ENCODE assay signal across 20 mouse cellular contexts in the genomic region with DNA sequence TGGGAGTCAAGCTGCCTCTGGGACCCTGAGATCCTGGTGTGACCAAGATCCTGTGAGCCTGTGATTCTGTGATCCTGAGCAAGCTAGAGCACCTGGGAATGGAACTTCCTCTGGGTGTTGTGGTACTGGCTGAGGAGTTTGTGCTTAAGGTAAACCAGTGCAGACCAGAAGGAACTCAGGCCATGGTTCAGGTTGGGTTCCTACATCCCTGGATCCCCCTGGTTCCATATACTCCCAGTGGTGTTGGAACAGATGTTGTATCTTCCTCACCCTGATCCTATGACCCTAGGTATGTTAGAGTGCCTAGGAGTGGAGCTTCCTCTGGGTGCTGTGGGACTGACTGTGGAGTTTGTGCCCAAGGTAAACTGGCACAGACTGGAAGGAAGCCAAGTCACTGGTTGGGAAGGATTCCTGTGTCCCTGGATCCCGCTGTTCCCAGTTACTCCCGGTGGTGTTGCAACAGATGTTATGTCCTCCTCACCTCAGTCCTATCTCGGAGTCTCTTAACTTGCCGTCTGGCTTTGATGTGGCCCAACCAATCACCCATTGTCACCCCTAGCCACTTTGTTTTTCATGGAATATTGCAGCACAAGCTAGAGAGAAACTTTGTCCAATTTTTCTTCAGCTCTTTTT. TPM values are rescaled to one million over a fixed set of nuclear protein-coding genes. Genes with fewer than 3 reads are reported as not detected.
DNase-seq lines count a peak whose midpoint lies in the region; ATAC-seq and TF ChIP-seq lines count a peak whose summit lies in the region.
"Had no signal": no experiment of that assay in that cellular context is flagged by ENCODE, and none has a peak within 500 bp of the region (broad histone marks: within the 10 kb centered on the region; RNA-seq: fewer than 3 reads in every experiment).

No protein-coding gene starts in this region.

- no peak overlapping the region for H3K27ac ChIP-seq in forebrain, embryonic 10.5 days
- no peak overlapping the region for H3K27ac ChIP-seq in forebrain, embryonic 13.5 days
- no peak overlapping the region for H3K27ac ChIP-seq in liver, postnatal 0 days (ENCODE audit: low read depth)
- H3K27ac ChIP-seq in liver, embryonic 12.5 days, result no peak overlapping the region
- no peak overlapping the region for H3K27ac ChIP-seq in intestine, embryonic 15.5 days
- H3K27ac ChIP-seq: embryonic facial prominence, embryonic 13.5 days; gastrocnemius, adult 2 months; heart, embryonic 15.5 days; hindbrain, embryonic 10.5 days; hindbrain, embryonic 15.5 days had no signal

- H3K9me3 ChIP-seq in forebrain, embryonic 10.5 days, result peaks cover 12% of the 10 kb centered on the region
- H3K9me3 ChIP-seq in forebrain, embryonic 13.5 days (replicated peaks), result peaks cover 4% of the 10 kb centered on the region
- H3K9me3 ChIP-seq in liver, postnatal 0 days (ENCODE audit: low read length), result peaks cover under 1% of the 10 kb centered on the region
- peaks cover 7% of the 10 kb centered on the region for H3K9me3 ChIP-seq in liver, embryonic 12.5 days (replicated peaks)
- peaks cover 5% of the 10 kb centered on the region; the same call in 1 of the 2 replicates for H3K9me3 ChIP-seq in intestine, embryonic 15.5 days

- H3K4me2 ChIP-seq in forebrain, embryonic 13.5 days, result no peak overlapping the region
- no peak overlapping the region for H3K4me2 ChIP-seq in liver, postnatal 0 days (ENCODE audit: low read depth, low read length)
- H3K4me2 ChIP-seq in liver, embryonic 12.5 days, result no peak overlapping the region
- no peak overlapping the region for H3K4me2 ChIP-seq in intestine, embryonic 15.5 days (replicated peaks)
- H3K4me2 ChIP-seq: embryonic facial prominence, embryonic 13.5 days; heart, embryonic 11.5 days; heart, embryonic 15.5 days; hindbrain, embryonic 15.5 days had no signal

- H3K4me1 ChIP-seq in forebrain, embryonic 10.5 days, result no peaks in the 10 kb centered on the region
- no peaks in the 10 kb centered on the region for H3K4me1 ChIP-seq in forebrain, embryonic 13.5 days
- H3K4me1 ChIP-seq in liver, postnatal 0 days (ENCODE audit: insufficient read depth), result no peaks in the 10 kb centered on the region
- no peaks in the 10 kb centered on the region for H3K4me1 ChIP-seq in liver, embryonic 12.5 days
- H3K4me1 ChIP-seq in intestine, embryonic 15.5 days (replicated peaks), result no peaks in the 10 kb centered on the region
- H3K4me1 ChIP-seq: embryonic facial prominence, embryonic 13.5 days; heart, embryonic 15.5 days; hindbrain, embryonic 10.5 days; hindbrain, embryonic 15.5 days had no signal

- no peak for TF ChIP-seq CTCF in liver, postnatal 0 days (IDR thresholded peaks at IDR 0.05; ENCODE audit: low read depth)

- H3K4me3 ChIP-seq in forebrain, embryonic 10.5 days, result no peak overlapping the region
- no peak overlapping the region for H3K4me3 ChIP-seq in forebrain, embryonic 13.5 days
- no peak overlapping the region for H3K4me3 ChIP-seq in liver, postnatal 0 days (ENCODE audit: low read depth, low read length)
- H3K4me3 ChIP-seq in liver, embryonic 12.5 days, result no peak overlapping the region
- H3K4me3 ChIP-seq in intestine, embryonic 15.5 days (replicated peaks), result no peak overlapping the region
- H3K4me3 ChIP-seq: embryonic facial prominence, embryonic 13.5 days; gastrocnemius, adult 2 months; heart, embryonic 15.5 days; hindbrain, embryonic 10.5 days; hindbrain, embryonic 15.5 days had no signal

- no peaks in the 10 kb centered on the region for H3K27me3 ChIP-seq in forebrain, embryonic 10.5 days (ENCODE audit: poor library complexity, severe bottlenecking)
- no peaks in the 10 kb centered on the region for H3K27me3 ChIP-seq in forebrain, embryonic 13.5 days
- H3K27me3 ChIP-seq in liver, postnatal 0 days (ENCODE audit: insufficient read depth, low read length), result no peaks in the 10 kb centered on the region
- H3K27me3 ChIP-seq in liver, embryonic 12.5 days (replicated peaks), result peaks cover 5% of the 10 kb centered on the region; the same call in 1 of the 2 replicates
- no peaks in the 10 kb centered on the region for H3K27me3 ChIP-seq in intestine, embryonic 15.5 days (replicated peaks)
- H3K27me3 ChIP-seq: embryonic facial prominence, embryonic 13.5 days; heart, embryonic 15.5 days; hindbrain, embryonic 15.5 days; Patski had no signal

- TF ChIP-seq EP300 in liver, postnatal 0 days (IDR thresholded peaks at IDR 0.05; ENCODE audit: low read depth), result no peak

- 86% methylated on average over 4 of the region's 4 CpGs for WGBS in forebrain, embryonic 10.5 days
- 91% methylated on average over 4 of the region's 4 CpGs for WGBS in forebrain, embryonic 13.5 days
- WGBS in liver, postnatal 0 days (ENCODE audit: insufficient replicate concordance), result 80% methylated on average over 4 of the region's 4 CpGs
- WGBS in liver, embryonic 12.5 days (ENCODE audit: insufficient replicate concordance), result 64% methylated on average over 4 of the region's 4 CpGs
- WGBS in intestine, embryonic 15.5 days, result 87% methylated on average over 4 of the region's 4 CpGs

- no peak for ATAC-seq in forebrain, embryonic 13.5 days
- ATAC-seq in liver, postnatal 0 days, result no peak
- ATAC-seq in liver, embryonic 12.5 days, result no peak
- no peak for ATAC-seq in intestine, embryonic 15.5 days
- ATAC-seq: activated CD4-positive, CD25-positive, alpha-beta regulatory T cell, adult 4 months; forebrain, embryonic 14.5 days; Patski had no signal

- H3K9ac ChIP-seq in forebrain, embryonic 13.5 days, result no peak overlapping the region
- no peak overlapping the region for H3K9ac ChIP-seq in liver, postnatal 0 days (replicated peaks)
- H3K9ac ChIP-seq in liver, embryonic 12.5 days, result no peak overlapping the region
- no peak overlapping the region for H3K9ac ChIP-seq in intestine, embryonic 15.5 days
- H3K9ac ChIP-seq: embryonic facial prominence, embryonic 13.5 days; heart, embryonic 15.5 days; hindbrain, embryonic 15.5 days had no signal

- DNase-seq in forebrain, embryonic 10.5 days (ENCODE audit: extremely low spot score, low spot score), result peak; percentile 10
- peak; percentile 8 for DNase-seq in liver, postnatal 0 days
- DNase-seq in urinary bladder, adult 2 months (ENCODE audit: low spot score), result peak; percentile 3
- DNase-seq in urinary bladder, postnatal 4 days (ENCODE audit: low spot score in 2 of 2), result no peak
- DNase-seq: cerebellum, adult 11-12 months; cerebellum, adult 9-10 months; cerebellum, postnatal 25 days; gastrocnemius, adult 2 months; gastrocnemius, postnatal 25 days had no signal

- no peaks in the 10 kb centered on the region for H3K36me3 ChIP-seq in forebrain, embryonic 10.5 days (replicated peaks)
- no peaks in the 10 kb centered on the region for H3K36me3 ChIP-seq in forebrain, embryonic 13.5 days (ENCODE audit: poor library complexity, severe bottlenecking)
- no peaks in the 10 kb centered on the region for H3K36me3 ChIP-seq in liver, postnatal 0 days (replicated peaks; ENCODE audit: insufficient read depth, low read length)
- no peaks in the 10 kb centered on the region for H3K36me3 ChIP-seq in liver, embryonic 12.5 days
- no peaks in the 10 kb centered on the region for H3K36me3 ChIP-seq in intestine, embryonic 15.5 days
- H3K36me3 ChIP-seq: embryonic facial prominence, embryonic 13.5 days; heart, embryonic 15.5 days; hindbrain, embryonic 10.5 days; hindbrain, embryonic 15.5 days had no signal

RNA-seq across cellular contexts. Expression of gene Npr2, which starts 11.5 kb away (rescaled TPM):
- 5.4 and 6.2 TPM in 2 replicates for polyA plus RNA-seq in forebrain, embryonic 10.5 days (2016; fragmentation: Nextera tagmentation; extraction: Ambion mirVana)
- polyA plus RNA-seq in forebrain, embryonic 13.5 days (2015; fragmentation: Nextera tagmentation; extraction: Ambion mirVana), result 9.1 and 10.7 TPM in 2 replicates
- 0.54 and 0.82 TPM in 2 replicates for polyA plus RNA-seq in liver, postnatal 0 days (2015; fragmentation: Nextera tagmentation; extraction: Ambion mirVana)
- polyA plus RNA-seq in liver, embryonic 12.5 days (2016; fragmentation: Nextera tagmentation; extraction: Ambion mirVana), result 1.5 and 2.1 TPM in 2 replicates
- polyA plus RNA-seq in urinary bladder, adult 2 months (2012; rRNA removed), result 54.7 and 69.7 TPM in 2 replicates
- 6.9 and 8.0 TPM in 2 replicates for polyA plus RNA-seq in intestine, embryonic 15.5 days (2015; fragmentation: Nextera tagmentation; extraction: Ambion mirVana)
- polyA plus RNA-seq: activated CD4-positive, CD25-positive, alpha-beta regulatory T cell, adult 4 months had no signal

RNA-seq across cellular contexts. Expression of gene Spag8, which starts 33.1 kb away (rescaled TPM):
- 1.9 and 2.9 TPM in 2 replicates for polyA plus RNA-seq in forebrain, embryonic 10.5 days (2016; fragmentation: Nextera tagmentation; extraction: Ambion mirVana)
- polyA plus RNA-seq in forebrain, embryonic 13.5 days (2015; fragmentation: Nextera tagmentation; extraction: Ambion mirVana), result 3.9 and 6.8 TPM in 2 replicates
- not detected in 2 replicates for polyA plus RNA-seq in liver, postnatal 0 days (2015; fragmentation: Nextera tagmentation; extraction: Ambion mirVana)
- 0.20 and 0.36 TPM in 2 replicates for polyA plus RNA-seq in liver, embryonic 12.5 days (2016; fragmentation: Nextera tagmentation; extraction: Ambion mirVana)
- 1.0 and 1.3 TPM in 2 replicates for polyA plus RNA-seq in urinary bladder, adult 2 months (2012; rRNA removed)
- 0.46 and 1.0 TPM in 2 replicates for polyA plus RNA-seq in intestine, embryonic 15.5 days (2015; fragmentation: Nextera tagmentation; extraction: Ambion mirVana)
- polyA plus RNA-seq: activated CD4-positive, CD25-positive, alpha-beta regulatory T cell, adult 4 months had no signal

RNA-seq across cellular contexts. Expression of gene Msmp, which starts 36.0 kb away (rescaled TPM):
- 0.97 TPM in 1 of 2 replicates, not detected in the other for polyA plus RNA-seq in forebrain, embryonic 10.5 days (2016; fragmentation: Nextera tagmentation; extraction: Ambion mirVana)
- polyA plus RNA-seq in forebrain, embryonic 13.5 days (2015; fragmentation: Nextera tagmentation; extraction: Ambion mirVana), result 0.65 and 1.8 TPM in 2 replicates
- 0.96 TPM in 1 of 2 replicates, not detected in the other for polyA plus RNA-seq in liver, postnatal 0 days (2015; fragmentation: Nextera tagmentation; extraction: Ambion mirVana)
- polyA plus RNA-seq in liver, embryonic 12.5 days (2016; fragmentation: Nextera tagmentation; extraction: Ambion mirVana), result 1.1 TPM in 1 of 2 replicates, not detected in the other
- 0.44 TPM in 1 of 2 replicates, not detected in the other for polyA plus RNA-seq in urinary bladder, adult 2 months (2012; rRNA removed)
- polyA plus RNA-seq in intestine, embryonic 15.5 days (2015; fragmentation: Nextera tagmentation; extraction: Ambion mirVana), result 0.75 TPM in 1 of 2 replicates, not detected in the other
- polyA plus RNA-seq: activated CD4-positive, CD25-positive, alpha-beta regulatory T cell, adult 4 months; heart, embryonic 11.5 days; Patski had no signal

RNA-seq across cellular contexts. Expression of gene Hint2, which starts 36.0 kb away (rescaled TPM):
- polyA plus RNA-seq in forebrain, embryonic 10.5 days (2016; fragmentation: Nextera tagmentation; extraction: Ambion mirVana), result 66.0 and 69.7 TPM in 2 replicates
- 75.6 and 79.2 TPM in 2 replicates for polyA plus RNA-seq in forebrain, embryonic 13.5 days (2015; fragmentation: Nextera tagmentation; extraction: Ambion mirVana)
- 159 and 186 TPM in 2 replicates for polyA plus RNA-seq in liver, postnatal 0 days (2015; fragmentation: Nextera tagmentation; extraction: Ambion mirVana)
- polyA plus RNA-seq in liver, embryonic 12.5 days (2016; fragmentation: Nextera tagmentation; extraction: Ambion mirVana), result 59.8 and 66.1 TPM in 2 replicates
- polyA plus RNA-seq in urinary bladder, adult 2 months (2012; rRNA removed), result 107 and 112 TPM in 2 replicates
- 152 and 157 TPM in 2 replicates for polyA plus RNA-seq in intestine, embryonic 15.5 days (2015; fragmentation: Nextera tagmentation; extraction: Ambion mirVana)

RNA-seq across cellular contexts. Expression of gene Gba2, which starts 41.6 kb away (rescaled TPM):
- 24.3 and 26.4 TPM in 2 replicates for polyA plus RNA-seq in forebrain, embryonic 10.5 days (2016; fragmentation: Nextera tagmentation; extraction: Ambion mirVana)
- polyA plus RNA-seq in forebrain, embryonic 13.5 days (2015; fragmentation: Nextera tagmentation; extraction: Ambion mirVana), result 44.5 and 47.4 TPM in 2 replicates
- polyA plus RNA-seq in liver, postnatal 0 days (2015; fragmentation: Nextera tagmentation; extraction: Ambion mirVana), result 7.3 and 8.4 TPM in 2 replicates
- polyA plus RNA-seq in liver, embryonic 12.5 days (2016; fragmentation: Nextera tagmentation; extraction: Ambion mirVana), result 23.5 and 23.6 TPM in 2 replicates
- polyA plus RNA-seq in urinary bladder, adult 2 months (2012; rRNA removed), result 15.1 and 16.8 TPM in 2 replicates
- polyA plus RNA-seq in intestine, embryonic 15.5 days (2015; fragmentation: Nextera tagmentation; extraction: Ambion mirVana), result 13.7 and 15.4 TPM in 2 replicates

Comparison
In these comparisons a context has a peak if more than half of its experiments do, and no peak if none do; other contexts are left out.
1. DNase-seq: peak in forebrain, embryonic 10.5 days (single experiment), liver, postnatal 0 days (single experiment) and urinary bladder, adult 2 months (single experiment); none in urinary bladder, postnatal 4 days (0 of 2).